Mouse (Mus musculus) retina, postnatal 7 days (tissue): ENCODE measurements around the gene Pakap.
A peak's percentile ranks its signal among the peaks of the same experiment; 100 is the strongest.

ENCODE experiments used
- DNase-seq: peaks from one replicate; pipeline ENCODE4 v3.0.0-alpha.2; 2012; ENCODE audit warnings: low read depth, low spot score

Pakap gene

DNA sequence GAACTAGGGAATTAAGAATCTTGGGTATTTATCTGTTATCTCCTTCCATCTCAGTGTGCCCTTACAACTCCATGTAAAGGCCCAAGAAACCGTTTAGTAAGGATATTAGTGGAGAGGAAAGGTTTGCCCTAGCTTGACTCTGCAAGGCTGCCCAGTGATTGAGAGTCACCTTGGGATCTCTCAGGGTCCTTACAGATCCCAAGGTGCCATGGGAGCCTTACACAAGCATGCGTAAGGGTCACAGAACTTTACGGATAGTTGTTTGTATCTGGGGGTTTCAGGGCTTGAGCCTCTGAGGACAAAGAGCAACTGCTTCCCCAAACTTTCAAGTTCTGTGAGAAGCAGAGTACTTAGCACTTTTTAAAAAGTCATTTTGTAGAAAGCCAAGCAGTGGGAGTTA, 6.2 kb downstream of the Pakap start:
- no peak for DNase-seq

DNA sequence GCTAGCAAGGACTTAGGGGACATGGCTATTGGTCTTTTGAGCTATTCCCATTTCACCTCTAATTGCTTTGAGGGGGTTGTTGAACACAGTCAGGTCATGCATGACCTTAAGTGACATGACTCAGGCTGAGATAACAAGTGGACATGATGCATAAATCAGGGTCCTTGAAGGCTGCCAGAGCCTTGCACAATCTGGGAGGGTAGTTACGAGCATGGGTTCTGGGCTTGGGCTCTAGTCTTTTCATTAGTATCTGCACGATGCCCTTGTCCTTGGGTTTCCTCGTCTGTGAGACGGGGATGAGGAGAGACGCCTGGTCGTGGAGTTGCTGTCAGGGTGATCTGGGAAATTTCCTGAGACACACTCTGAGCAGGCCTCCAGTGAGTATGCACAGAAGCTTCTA, 6.7 kb downstream of the Pakap start:
- no peak for DNase-seq

DNA sequence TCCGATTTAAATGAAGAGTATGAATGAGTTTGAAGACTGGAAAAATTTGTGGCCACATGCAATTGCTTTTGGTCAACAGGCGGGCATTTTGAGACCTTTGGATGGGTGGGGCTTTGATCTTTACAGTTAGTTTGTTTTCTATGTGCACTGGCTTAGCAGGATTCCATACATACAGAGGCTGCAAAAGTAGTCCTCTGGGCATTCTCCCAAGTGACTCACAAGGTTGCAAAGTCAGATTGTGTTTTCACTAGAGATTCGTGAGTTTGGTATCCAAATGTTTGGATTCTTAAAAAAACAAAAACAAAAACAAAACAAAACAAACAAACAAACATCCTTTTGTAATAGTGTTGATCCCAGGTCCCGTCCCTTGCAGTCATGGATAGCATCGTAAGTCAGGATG, 7.7 kb downstream of the Pakap start:
- no peak for DNase-seq

DNA sequence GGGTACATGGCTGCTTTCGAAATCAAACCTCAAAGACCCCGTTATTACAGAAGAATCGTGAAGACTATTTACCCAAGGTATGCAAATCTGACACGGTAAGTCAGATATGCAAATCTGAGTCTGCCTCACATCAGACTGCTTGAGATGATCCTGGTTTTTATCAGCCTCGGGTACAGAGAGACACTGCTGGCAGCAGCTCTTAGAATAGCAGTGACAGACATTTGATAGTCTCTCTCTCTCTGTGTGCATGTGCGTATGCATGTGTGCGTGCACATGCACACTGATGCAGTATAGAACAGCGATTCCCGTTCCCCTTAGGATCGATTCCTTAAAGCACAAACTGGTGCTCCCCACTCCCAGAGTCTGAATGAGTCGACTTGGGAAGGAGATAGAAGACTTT, 8.1 kb downstream of the Pakap start:
- DNase-seq = no peak

DNA sequence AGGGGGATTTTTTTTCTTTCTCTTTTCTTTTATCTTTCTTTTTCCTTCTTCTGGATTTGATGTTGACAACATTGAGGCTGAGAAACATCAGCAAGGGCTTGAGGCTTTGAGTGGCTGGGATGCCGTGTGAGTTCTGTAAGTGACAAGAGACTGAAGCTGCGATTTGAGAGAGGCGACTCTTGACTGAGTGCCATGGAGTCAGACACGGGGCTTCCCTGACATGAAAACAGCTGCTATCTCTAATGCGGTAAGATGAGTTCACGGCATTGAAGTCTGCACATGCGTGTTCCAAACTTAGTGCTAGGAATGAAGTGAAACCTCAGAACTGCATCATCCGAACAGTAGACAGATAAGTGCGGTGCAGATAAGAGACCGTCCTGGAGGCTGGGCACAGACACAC, 11.7 kb downstream of the Pakap start:
- DNase-seq = no peak

DNA sequence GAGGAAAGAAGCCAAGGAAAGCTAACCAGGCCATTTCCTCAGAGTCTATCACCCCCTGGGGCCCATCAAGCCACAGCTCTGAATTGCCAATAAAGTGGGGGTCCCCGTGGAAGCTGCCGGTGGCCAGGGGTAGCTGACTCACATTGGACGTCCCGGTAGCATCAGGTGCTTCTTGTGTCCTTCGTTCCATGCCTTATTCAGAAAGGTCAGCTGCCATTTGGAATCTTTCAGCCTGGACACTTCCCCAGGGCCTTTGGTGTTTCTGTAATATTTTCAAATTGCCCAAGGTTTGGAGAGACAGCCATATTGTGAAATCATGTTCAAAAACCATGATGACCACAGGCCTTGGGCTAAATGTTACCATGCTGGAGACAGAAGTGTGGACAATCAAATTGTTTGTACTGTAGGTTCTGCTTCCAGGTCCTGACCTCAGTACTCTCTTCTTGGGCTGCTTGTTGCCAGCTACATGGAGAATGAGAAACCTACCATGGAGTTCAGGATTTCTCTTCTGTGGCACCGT, 17.4 kb downstream of the Pakap start:
- DNase-seq = no peak

DNA sequence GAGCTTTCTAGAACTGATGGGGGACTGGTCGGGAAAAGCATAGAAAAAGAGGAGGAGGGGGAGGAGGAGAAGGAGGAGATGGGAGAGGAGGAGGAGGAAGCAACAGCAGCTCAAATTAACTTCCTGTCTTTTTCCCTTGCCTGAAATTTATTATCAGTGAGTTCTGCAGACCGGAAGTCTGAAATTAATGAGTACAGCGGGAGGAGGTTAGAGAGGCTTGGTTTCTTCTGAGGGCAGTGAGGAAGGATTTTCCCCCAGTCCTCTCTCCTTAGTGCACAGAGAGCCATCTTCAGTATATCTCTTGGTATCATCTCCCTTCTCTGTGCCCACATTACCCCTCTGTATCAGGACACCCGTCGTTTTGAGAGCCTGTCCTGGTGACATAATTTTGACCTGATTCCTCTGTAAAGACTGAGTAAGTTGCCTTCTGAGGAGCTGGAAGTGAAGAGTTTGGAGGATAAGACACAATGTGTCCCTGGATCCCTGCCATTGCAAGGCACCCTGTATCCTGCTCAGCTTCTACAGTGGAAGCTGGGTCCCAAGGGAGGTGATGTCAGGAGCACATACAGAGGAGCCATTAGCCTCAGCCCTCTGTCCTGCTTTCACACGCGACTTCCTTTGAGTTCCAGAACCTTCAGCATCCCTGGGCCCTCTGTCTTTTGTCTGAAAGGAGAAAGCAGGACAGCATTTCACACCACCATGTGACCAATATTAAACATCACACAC, 19.1 kb downstream of the Pakap start:
- no peak for DNase-seq

DNA sequence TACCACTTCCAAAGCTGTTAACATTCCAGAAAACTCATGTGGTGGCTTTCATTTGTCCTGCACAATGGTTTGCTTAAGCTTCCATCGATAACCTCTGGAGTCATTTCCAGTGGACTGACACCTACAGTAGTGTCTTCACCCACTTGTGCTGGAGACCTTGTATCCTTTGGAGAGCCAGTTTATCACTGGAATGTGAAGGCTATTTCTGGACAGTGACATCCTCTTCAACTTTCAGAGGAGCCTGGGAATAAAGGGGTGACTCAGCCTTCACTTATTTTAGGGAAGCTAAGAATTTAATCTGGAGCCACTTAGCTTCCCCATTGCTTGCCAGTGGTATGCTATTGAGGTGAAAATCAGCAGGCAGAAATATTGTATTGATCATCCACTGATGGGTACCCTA, 20.4 kb downstream of the Pakap start:
- no peak for DNase-seq

DNA sequence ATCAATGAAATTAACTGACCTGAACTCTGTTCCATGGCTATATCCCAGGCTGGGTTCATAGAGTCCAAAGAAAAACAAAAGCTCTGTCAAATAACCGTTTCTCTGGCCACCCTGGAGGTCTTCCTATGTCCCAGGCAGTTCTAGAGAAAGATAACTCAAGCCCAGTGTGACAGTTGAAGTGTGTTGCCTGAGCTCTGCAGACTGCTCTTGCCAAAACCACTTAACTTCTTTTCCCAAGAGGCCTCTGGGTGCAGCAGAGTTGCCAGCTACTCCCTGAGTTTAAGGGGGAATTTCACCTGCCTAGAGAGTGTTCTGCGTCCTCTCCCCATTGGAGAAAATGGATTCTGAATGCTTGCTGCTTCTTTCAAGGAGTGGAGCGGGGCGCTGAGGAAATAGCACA, 24.8 kb downstream of the Pakap start:
- no peak for DNase-seq

DNA sequence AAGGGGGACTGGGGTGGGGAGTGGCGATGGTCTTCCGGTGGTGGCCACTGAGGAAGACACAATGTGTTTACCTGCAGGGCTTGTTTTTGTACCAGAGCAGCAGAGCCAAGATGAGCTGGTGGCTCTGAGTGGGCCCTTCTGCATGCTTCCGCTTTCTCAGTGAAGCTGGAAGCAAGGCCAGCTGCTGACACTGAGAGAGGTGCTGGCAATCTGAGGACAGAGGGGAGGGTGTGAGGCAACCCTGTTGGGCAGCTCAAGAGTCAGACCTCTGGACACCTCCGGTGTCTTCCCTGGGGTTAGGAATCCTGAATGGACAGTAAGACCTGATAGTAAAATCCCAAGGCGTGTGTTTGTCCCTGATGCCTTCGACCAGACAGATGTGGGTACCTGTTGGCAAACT, 32.0 kb downstream of the Pakap start:
- DNase-seq = no peak

DNA sequence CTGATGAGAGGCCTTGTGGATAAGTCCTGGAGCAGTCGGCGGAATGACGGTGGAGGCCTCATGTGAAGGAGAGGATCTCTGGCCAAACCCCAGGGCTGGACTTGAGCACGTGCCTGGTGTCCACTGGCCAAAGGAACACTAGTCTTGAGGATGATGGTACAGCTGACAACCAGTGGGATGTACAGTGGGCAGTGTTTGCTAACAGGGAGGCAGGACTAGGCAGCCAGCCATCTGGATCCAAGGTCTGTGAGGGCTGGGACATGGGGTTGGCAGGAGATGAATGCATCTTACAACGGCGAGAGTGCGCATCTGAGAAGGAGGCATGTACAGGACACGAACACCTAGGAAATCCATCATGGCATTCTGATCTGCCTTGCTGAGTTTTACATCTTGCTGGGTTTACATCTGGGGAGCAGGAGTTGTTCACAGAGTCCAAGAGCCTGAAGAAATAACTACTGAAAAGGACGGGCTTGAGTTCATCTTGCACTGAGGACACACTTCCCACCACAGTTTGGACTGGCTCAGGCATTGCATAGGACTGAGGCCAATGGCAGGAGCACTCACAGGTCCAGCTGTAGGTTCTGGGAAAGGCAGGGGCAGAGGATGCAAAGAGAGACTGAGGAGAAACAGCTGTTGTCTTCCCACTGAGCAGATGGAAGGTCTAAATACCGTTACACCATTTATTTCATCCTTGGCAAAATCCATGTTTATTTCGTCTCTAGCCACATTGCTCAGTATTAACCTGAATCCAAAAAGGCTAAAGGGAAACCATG, 32.9 kb downstream of the Pakap start:
- DNase-seq = no peak

DNA sequence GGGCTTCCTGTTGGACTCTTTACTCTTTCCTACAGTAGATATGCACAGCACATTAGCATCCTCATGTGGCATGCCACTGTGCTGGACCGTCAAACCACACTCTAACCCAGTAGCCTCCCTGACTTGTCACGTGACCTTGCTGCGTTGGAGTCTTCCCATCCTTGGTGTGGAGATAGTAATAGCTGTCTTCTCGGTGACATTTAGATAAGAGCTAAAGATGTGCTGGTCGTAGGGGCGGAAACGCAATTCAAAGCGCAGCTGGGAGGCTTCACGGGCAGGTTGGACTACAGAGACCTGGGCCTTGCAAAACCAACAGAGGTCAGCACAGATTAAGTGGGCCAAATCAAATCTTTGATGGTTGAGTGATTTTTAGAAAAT, 33.5 kb downstream of the Pakap start:
- DNase-seq = no peak

DNA sequence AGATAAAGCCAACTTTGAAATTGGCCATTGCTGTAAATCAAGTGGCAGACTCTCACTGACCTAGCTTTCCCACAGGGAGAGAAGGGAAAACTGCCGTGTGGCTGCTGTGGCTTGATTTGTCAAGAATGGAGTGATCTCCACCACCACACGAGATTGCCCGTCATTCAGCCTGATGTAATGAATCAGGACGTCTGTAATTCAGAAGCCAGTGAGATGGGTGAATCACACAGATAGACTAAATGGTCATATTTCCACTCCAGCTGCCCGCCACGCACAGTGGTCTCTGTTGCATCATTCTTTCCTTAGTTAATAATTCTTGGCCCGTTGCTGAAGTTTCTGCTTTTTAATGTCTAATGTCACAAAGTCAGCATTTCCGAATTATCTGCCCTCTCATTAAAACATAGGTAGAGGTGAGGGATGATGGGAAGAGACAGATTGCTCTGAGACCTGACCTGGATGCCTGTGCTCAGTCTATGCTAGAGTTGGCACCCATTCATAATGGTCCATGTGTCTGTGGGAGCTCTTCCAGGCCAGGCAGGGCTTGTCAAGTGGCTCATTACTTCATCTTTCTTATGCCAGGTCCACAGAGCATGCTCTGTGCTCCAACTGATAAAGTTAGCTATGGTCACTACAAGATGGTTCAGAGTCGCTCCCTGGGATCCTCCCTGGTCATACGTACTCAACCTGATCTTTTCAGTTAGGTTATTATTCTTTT, 34.1 kb downstream of the Pakap start:
- DNase-seq = no peak

DNA sequence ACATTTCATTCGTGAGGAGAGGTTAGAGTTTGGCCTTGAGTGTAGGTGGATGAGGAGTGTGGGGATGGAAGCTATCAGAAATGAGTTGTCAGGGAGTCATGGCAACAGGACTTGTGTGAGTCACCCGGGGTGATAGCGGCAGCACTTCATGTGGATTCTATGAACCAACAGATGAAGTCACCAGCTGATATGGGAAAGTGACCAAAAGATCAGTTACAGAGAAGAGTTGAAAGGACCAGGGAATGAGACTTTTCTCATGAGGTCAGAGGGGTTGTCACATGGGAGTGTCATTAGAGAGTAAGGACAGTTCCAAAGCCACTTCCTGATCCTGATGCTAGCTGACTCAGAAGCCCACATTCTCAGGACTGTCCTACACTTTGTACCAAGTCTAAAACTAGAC, 38.3 kb downstream of the Pakap start:
- DNase-seq = no peak

DNA sequence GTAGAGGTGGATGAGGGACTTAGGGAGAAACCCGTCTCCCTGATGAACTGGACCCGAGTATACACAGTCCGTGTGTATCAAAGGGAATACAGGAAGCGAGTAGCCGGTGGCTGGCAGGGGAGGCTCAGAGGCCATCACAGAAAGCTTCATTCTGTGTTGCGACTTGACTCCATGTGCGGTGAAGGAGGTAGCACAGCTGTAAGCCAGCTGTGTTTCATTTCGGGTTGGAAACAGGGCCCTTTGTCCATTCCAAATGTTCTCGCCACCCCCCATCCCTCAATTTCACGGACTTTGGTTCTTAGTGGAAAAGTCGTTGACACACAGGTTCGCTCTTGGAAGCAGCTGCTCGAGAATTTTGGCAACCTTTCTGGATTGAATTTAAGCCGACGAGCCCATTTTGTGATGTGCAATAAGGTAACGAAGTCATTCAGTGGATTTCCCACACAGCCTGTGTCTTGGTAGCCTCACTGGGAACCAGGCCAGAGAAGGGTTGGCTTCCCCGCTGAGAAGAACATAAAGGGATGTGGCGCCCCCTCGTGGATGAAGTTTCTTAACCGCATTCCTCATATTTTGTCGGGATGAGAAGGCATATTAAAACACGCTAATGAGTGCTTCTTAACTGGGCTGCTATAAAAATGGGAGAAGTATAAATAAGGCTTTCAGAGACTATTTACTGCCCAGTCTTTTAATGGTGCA, 39.4 kb downstream of the Pakap start:
- peak; percentile 66 for DNase-seq

DNA sequence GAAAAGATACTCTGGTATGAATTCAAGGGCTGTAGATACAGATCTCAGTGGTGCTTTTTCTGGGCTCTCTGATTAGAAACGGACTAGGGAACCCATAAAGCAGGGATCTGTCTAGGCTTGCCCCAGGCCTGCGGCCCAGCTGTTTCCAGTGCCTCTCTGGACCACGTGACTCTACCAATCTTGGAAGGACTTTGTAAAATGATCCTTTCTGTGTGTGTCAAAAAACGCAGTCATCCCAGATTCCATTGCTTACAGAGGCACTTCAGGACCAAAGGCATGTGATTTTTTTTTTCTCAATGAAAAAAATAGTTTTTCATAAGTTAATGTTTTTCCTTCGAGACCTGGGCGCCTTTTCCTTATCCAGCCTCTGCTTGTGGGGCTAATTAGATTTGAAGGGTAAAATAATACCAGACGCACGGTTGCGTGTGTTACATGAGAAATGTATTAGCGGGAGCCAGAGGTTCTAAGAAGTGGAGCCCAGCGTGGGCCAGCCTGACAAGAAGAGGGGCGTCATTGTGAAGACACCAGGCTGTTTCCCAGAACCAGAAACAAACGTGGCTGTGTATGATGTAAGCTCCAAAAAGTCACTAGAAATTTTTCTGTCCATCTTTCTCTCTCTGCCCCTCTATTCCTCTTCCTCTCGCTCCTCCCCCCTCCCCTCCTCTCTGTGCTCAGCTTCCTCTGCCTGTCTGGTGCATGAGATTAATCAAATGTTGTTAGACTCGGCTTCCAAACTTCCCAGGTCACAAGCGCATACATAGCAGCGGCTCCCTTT, 43.5 kb downstream of the Pakap start:
- DNase-seq = no peak

DNA sequence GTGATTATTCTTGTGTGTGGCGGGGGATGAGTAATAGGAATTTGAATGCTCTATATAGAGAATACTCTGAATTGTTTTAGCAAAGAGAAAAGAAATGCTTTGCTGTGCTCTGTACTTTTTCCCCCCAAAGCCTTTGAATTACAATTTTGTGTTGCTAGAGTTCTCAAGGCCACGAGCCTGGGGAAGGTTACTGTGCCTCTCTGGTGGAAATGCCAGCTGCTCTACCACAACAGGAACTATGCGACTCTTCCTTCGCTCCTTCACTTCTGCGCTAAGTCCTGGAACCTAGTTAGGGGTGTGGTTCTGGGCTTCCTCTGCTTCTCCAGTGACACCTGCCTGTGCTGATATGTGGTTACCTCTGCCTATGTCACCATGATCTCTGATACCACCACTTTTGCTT, 44.7 kb downstream of the Pakap start:
- DNase-seq = no peak

DNA sequence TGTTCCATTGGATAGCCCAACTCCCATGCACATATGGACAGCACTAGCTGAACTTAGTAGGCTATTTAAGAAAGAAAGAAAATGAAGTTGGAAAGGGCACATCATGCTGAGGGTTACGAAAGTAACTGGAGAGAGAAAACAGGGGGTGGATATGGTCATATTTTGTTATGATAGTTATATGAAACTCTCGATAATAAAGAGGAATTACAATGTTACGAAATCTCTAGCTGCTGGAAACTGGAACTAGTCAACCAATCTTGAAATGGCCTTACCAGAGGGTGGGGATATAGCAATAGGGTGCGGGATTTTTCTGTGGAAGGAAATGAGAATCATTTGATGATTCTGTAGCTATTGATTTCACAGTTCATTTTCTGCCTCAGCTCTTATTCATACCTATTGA, 46.7 kb downstream of the Pakap start:
- DNase-seq = no peak

DNA sequence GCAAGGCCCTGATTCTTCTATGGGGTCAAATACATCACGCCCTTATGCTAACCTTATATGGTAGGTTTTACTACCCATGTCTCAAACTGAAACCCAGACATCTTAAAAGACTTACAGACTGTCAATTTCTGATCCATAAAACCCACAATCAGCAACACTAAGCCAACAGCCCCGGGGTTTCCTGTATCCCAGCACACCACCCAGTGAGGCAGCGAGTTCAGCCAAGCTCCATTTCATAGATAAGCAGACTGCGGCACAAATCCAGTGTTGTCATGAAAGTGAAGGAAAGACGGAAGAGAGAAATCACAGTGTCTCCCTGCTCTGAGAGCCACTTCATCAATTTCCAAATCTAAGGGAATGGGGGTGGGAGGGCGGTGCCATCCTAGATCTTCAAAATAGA, 50.8 kb downstream of the Pakap start:
- DNase-seq = no peak

DNA sequence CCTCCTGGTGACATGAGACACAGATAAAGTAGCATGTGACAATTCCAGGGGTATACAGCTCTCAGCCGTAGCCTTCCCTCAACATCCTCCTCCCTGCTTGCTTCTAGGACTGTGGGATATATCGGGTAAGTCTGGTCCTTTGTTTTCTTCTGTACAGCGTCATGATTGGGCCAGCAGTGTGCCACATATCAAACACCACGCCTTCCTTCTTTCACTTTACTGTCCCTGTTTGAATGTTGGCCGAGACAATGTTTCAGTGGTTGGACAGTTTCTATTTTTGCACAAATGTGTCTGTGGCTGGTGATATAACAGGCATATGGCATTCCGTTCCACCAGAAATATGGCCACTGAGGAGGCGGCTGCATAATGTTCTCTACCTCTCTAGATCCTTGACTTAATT, 54.8 kb downstream of the Pakap start:
- DNase-seq = no peak

DNA sequence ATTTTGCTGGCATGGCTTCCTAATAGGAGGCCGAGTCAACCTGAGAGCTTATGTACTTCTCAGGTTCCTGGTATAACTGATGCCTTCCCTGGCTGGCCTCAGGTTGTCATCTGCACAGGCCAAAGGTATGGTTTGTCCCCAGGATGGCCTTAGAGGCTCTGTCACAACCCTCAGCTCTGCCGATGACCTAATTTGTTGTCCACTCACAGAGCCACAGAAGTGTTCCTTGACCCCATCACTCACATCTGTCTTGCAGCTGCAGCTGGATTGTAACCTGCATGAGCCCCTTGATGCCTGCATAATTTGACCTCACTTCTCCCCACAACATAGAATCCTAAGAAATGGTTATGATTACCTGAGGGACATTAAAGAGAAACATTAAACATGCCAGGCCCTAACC, 56.8 kb downstream of the Pakap start:
- no peak for DNase-seq
